Mouse (Mus musculus) fibroblast of lung, adult 2 months (primary cell): ENCODE results near the gene Zfhx3.

Source experiments
- DNase-seq: peaks from one replicate; pipeline ENCODE4 v3.0.0-alpha.2; 2011; ENCODE audit warnings: low read depth

Zfhx3 gene

GRCm38 (mm10) chr8:108019651-108020050 lies 77.2 kb downstream of the Zfhx3 start:
- DNase-seq: no peak

- no peak for DNase-seq
These were observed 80.0 kb downstream of the Zfhx3 start for GRCm38 (mm10) chr8:108022404-108022803.

- peak; percentile 36 for DNase-seq
These were observed 81.9 kb downstream of the Zfhx3 start for GRCm38 (mm10) chr8:108024331-108024730.

- no peak for DNase-seq
These were observed 82.8 kb downstream of the Zfhx3 start for GRCm38 (mm10) chr8:108025249-108025648.

- peak; percentile 52 for DNase-seq
These were observed 84.4 kb downstream of the Zfhx3 start for GRCm38 (mm10) chr8:108026557-108027440.

GRCm38 (mm10) chr8:108027561-108028025 lies 85.1 kb downstream of the Zfhx3 start:
- DNase-seq: peak; percentile 68

GRCm38 (mm10) chr8:108028440-108028839 lies 86.0 kb downstream of the Zfhx3 start:
- DNase-seq: no peak

GRCm38 (mm10) chr8:108031159-108031558 lies 88.7 kb downstream of the Zfhx3 start:
- DNase-seq: no peak

- DNase-seq: no peak
These were observed 91.6 kb downstream of the Zfhx3 start for GRCm38 (mm10) chr8:108034070-108034469.

GRCm38 (mm10) chr8:108034726-108035125 lies 92.3 kb downstream of the Zfhx3 start:
- no peak for DNase-seq

- peak; percentile 36 for DNase-seq
These were observed 101.2 kb downstream of the Zfhx3 start for GRCm38 (mm10) chr8:108043618-108044017.

- DNase-seq: peak; percentile 47
These were observed 101.7 kb downstream of the Zfhx3 start for GRCm38 (mm10) chr8:108044185-108044584.

GRCm38 (mm10) chr8:108056241-108056640 lies 113.8 kb downstream of the Zfhx3 start:
- DNase-seq: no peak

GRCm38 (mm10) chr8:108061972-108062371 lies 119.5 kb downstream of the Zfhx3 start:
- no peak for DNase-seq

- no peak for DNase-seq
These were observed 124.7 kb downstream of the Zfhx3 start for GRCm38 (mm10) chr8:108067111-108067510.

- no peak for DNase-seq
These were observed 125.8 kb downstream of the Zfhx3 start for GRCm38 (mm10) chr8:108068195-108068594.

GRCm38 (mm10) chr8:108070438-108070837 lies 128.0 kb downstream of the Zfhx3 start:
- no peak for DNase-seq

- no peak for DNase-seq
These were observed 129.8 kb downstream of the Zfhx3 start for GRCm38 (mm10) chr8:108072126-108072746.

- no peak for DNase-seq
These were observed 130.4 kb downstream of the Zfhx3 start for GRCm38 (mm10) chr8:108072853-108073252.

- no peak for DNase-seq
These were observed 132.7 kb downstream of the Zfhx3 start for GRCm38 (mm10) chr8:108075176-108075575.

- no peak for DNase-seq
These were observed 136.3 kb downstream of the Zfhx3 start for GRCm38 (mm10) chr8:108078726-108079125.

- no peak for DNase-seq
These were observed 144.5 kb downstream of the Zfhx3 start for GRCm38 (mm10) chr8:108086913-108087312.

- no peak for DNase-seq
These were observed 147.2 kb downstream of the Zfhx3 start for GRCm38 (mm10) chr8:108089632-108090031.
